Mouse (Mus musculus) ES-Bruce4 (cell line): ENCODE data around the gene 4632433K11Rik. TPM values are rescaled to one million over a fixed set of nuclear protein-coding genes. Genes with fewer than 3 reads are reported as not detected.
"Not testable (repeated sequence)": the region's sequence is repeated elsewhere in the genome, so short reads cannot be mapped to it uniquely, and the experiment has no call there.

ENCODE experiments used
- H3K27ac ChIP-seq: 2 replicates; pipeline ENCODE4 v1.5.1; 2012; ENCODE audit warnings: low read length, inconsistent platforms; ENCODE audit not compliant: insufficient read depth
- H3K27me3 ChIP-seq: 2 replicates; pipeline ENCODE4 v1.6.1; 2012; ENCODE audit warnings: mild to moderate bottlenecking, low read length, inconsistent platforms; ENCODE audit not compliant: control insufficient read depth, poor library complexity, insufficient read depth, severe bottlenecking
- H3K36me3 ChIP-seq: 2 replicates; pipeline ENCODE4 v1.6.1; 2012; ENCODE audit warnings: inconsistent platforms, mild to moderate bottlenecking, low read length, moderate library complexity; ENCODE audit not compliant: control insufficient read depth, poor library complexity, insufficient read depth, severe bottlenecking
- H3K4me1 ChIP-seq: one replicate; pipeline ENCODE4 v1.8.1; 2011; ENCODE audit warnings: low read length; ENCODE audit not compliant: control insufficient read depth, insufficient read depth
- H3K4me3 ChIP-seq: 2 replicates; pipeline ENCODE4 v1.5.1; 2011; ENCODE audit warnings: low read depth, mild to moderate bottlenecking, low read length
- H3K9ac ChIP-seq: 2 replicates; pipeline ENCODE4 v1.6.1; 2012; ENCODE audit warnings: low read depth, mild to moderate bottlenecking, inconsistent platforms; ENCODE audit not compliant: poor library complexity, severe bottlenecking
- H3K9me3 ChIP-seq: replicated peaks from 2 replicates; pipeline ENCODE4 v1.6.1; 2012; ENCODE audit warnings: mild to moderate bottlenecking, low read length, inconsistent platforms; ENCODE audit not compliant: control insufficient read depth, poor library complexity, insufficient read depth, severe bottlenecking
- CTCF ChIP-seq: IDR thresholded peaks from one replicate; pipeline ENCODE4 v1.8.1; 2011; ENCODE audit warnings: low read depth, low read length
- EP300 ChIP-seq: IDR thresholded peaks from 2 replicates; pipeline ENCODE4 v1.6.1; 2011; ENCODE audit warnings: low read depth, low read length; ENCODE audit not compliant: insufficient read depth
- POLR2A ChIP-seq: IDR thresholded peaks from one replicate; pipeline ENCODE4 v1.8.1; 2011; ENCODE audit warnings: low read length; ENCODE audit not compliant: insufficient read depth
- polyA plus RNA-seq: library from polyadenylated mRNA; stranded (reverse); fragments of >200 nt; gene quantifications from 2 replicates; pipeline ENCODE4 v1.2.4, GENCODE M21; 2011; ENCODE audit warnings: low read depth; ENCODE audit not compliant: missing spikeins, insufficient read depth, insufficient read length

Gene 4632433K11Rik
- polyA plus RNA-seq, 1 experiment: 1.9 TPM

DNA sequence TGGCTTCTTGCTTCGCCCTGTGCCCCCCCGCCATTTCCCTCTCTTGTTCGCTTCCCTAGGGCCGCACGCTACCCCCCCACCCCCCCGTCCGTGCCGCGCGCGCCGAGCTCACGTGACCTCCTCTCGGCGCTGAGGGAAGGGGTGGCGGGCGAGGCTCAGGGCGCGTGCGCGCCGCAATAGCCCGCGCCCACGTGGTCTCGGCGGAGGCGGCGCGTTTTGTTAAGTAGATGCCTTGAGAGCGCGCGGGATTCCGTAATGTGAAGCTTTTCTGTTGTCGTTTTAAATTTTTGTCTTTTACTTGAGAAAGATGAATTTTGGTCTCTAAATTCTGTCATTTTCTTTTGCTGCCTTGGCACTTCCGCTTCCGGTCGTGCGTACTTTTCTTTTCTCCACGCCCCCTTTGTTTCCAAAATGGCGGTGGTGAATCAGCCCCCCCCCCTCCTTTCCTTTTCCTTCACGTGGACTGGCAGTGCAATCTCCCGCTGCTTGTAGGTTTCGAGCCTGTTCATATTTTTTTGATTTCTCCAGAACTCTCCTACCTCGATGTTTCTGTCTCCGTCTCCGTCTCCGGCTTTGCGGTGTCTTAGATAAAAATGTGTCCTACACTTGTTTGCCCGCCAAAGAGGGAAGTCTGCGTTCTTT lies 28.6 kb downstream of the 4632433K11Rik start:
- H3K36me3 ChIP-seq: peaks cover 6% of the 10 kb centered on the region
- peak overlapping the region; percentile 93 for H3K9ac ChIP-seq
- H3K4me1 ChIP-seq: peaks cover 8% of the 10 kb centered on the region
- peak overlapping the region; percentile 81 for H3K4me3 ChIP-seq
- peak overlapping the region; percentile 55 for H3K27ac ChIP-seq
- no peaks in the 10 kb centered on the region for H3K9me3 ChIP-seq
- TF ChIP-seq CTCF (no peak), EP300 (no peak), POLR2A (no peak)
- H3K27me3 ChIP-seq: no peaks in the 10 kb centered on the region

- no peak overlapping the region for H3K4me3 ChIP-seq
- H3K27ac ChIP-seq: no peak overlapping the region
- H3K27me3 ChIP-seq: no peaks in the 10 kb centered on the region
- no peak for TF ChIP-seq EP300
- TF ChIP-seq POLR2A: no peak
- TF ChIP-seq CTCF: no peak
- peak overlapping the region; percentile 93 for H3K9ac ChIP-seq
- H3K4me1 ChIP-seq: peaks cover 4% of the 10 kb centered on the region
- H3K36me3 ChIP-seq: peaks cover 30% of the 10 kb centered on the region
- no peaks in the 10 kb centered on the region for H3K9me3 ChIP-seq
These were observed 31.0 kb downstream of the 4632433K11Rik start for GRCm38 (mm10) chr7:5064886-5065285.

- H3K4me3 ChIP-seq: no peak overlapping the region
- H3K36me3 ChIP-seq: peaks cover 96% of the 10 kb centered on the region
- no peaks in the 10 kb centered on the region for H3K9me3 ChIP-seq
- H3K9ac ChIP-seq: no peak overlapping the region
- no peaks in the 10 kb centered on the region for H3K27me3 ChIP-seq
- no peak for TF ChIP-seq POLR2A
- no peak for TF ChIP-seq CTCF
- no peak for TF ChIP-seq EP300
- H3K27ac ChIP-seq: peak overlapping the region; percentile 38; the same call in 1 of the 2 replicates
- no peaks in the 10 kb centered on the region for H3K4me1 ChIP-seq
These were observed 39.7 kb downstream of the 4632433K11Rik start for GRCm38 (mm10) chr7:5073586-5073985.

DNA sequence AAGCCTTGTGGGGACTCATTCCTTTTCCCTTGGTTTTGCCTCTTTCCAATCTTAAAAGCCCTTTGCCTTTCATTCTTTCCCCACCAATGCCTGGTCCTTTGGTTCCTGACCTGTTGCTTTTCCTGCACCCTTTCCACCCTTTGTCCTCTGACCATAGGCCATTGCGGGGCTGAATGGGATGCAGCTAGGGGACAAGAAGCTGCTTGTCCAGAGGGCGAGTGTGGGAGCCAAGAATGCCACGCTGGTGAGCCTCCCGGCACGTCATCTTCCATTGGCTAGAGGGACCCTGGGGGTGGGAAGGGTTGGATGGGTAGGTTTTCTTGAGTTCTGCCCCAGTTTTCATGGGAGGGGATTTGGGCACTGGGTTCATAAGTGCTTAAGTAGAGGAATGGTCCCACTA lies 41.1 kb downstream of the 4632433K11Rik start:
- no peak overlapping the region for H3K4me3 ChIP-seq
- no peaks in the 10 kb centered on the region for H3K9me3 ChIP-seq
- H3K9ac ChIP-seq: no peak overlapping the region
- no peak for TF ChIP-seq CTCF
- TF ChIP-seq POLR2A: no peak
- no peak for TF ChIP-seq EP300
- no peak overlapping the region for H3K27ac ChIP-seq
- no peaks in the 10 kb centered on the region for H3K4me1 ChIP-seq
- peaks cover 85% of the 10 kb centered on the region for H3K36me3 ChIP-seq
- no peaks in the 10 kb centered on the region for H3K27me3 ChIP-seq

- H3K36me3 ChIP-seq: peaks cover 66% of the 10 kb centered on the region
- H3K4me3 ChIP-seq: no peak overlapping the region
- no peak overlapping the region for H3K9ac ChIP-seq
- no peaks in the 10 kb centered on the region for H3K27me3 ChIP-seq
- H3K9me3 ChIP-seq: no peaks in the 10 kb centered on the region
- TF ChIP-seq EP300 (no peak), POLR2A (no peak), CTCF (no peak)
- peak overlapping the region; percentile 74; the same call in 1 of the 2 replicates for H3K27ac ChIP-seq
- no peaks in the 10 kb centered on the region for H3K4me1 ChIP-seq
These were observed 43.0 kb downstream of the 4632433K11Rik start for GRCm38 (mm10) chr7:5076931-5077330.

- Histone ChIP-seq H3K36me3 (peaks cover 44% of the 10 kb centered on the region), H3K9ac (0 out of 2 replicates have a peak overlapping the region, but pooled peaks have one; percentile 35), H3K4me3 (peak overlapping the region; percentile 63)
- not testable (repeated sequence) for H3K9me3 ChIP-seq, H3K27ac ChIP-seq, H3K27me3 ChIP-seq, H3K4me1 ChIP-seq
These were observed 45.6 kb downstream of the 4632433K11Rik start for GRCm38 (mm10) chr7:5079365-5080009.
